Mouse (Mus musculus) heart, embryonic 15.5 days (tissue): ENCODE data around the gene H2afj. TPM values are rescaled to one million over a fixed set of nuclear protein-coding genes. Genes with fewer than 3 reads are reported as not detected.

Source experiments
- ATAC-seq: fragments of 200-750 bp; cut with Nextera tagmentation; replicated peaks from 2 replicates; pipeline ENCODE4 v1.8.0; 2017; ENCODE audit warnings: low read depth, moderate TSS enrichment; ENCODE audit not compliant: insufficient number of reproducible peaks, insufficient read depth, low FRiP score
- H3K27ac ChIP-seq: fragments of 300-500 bp; sonication (generic); 2 replicates; pipeline ENCODE4 v1.5.1; 2015; ENCODE audit warnings: mild to moderate bottlenecking, inconsistent platforms
- H3K27me3 ChIP-seq: fragments of 300-500 bp; sonication (generic); 2 replicates; pipeline ENCODE4 v1.6.1; 2015; ENCODE audit warnings: inconsistent platforms
- H3K36me3 ChIP-seq: fragments of 300-500 bp; sonication (generic); 2 replicates; pipeline ENCODE4 v1.6.1; 2015; ENCODE audit warnings: mild to moderate bottlenecking, inconsistent platforms
- H3K4me1 ChIP-seq: fragments of 300-500 bp; sonication (generic); replicated peaks from 2 replicates; pipeline ENCODE4 v1.6.1; 2015; ENCODE audit warnings: inconsistent platforms
- H3K4me2 ChIP-seq: fragments of 300-500 bp; sonication (generic); 2 replicates; pipeline ENCODE4 v1.6.1; 2015; ENCODE audit warnings: inconsistent platforms, mild to moderate bottlenecking, moderate library complexity
- H3K4me3 ChIP-seq: fragments of 300-500 bp; sonication (generic); 2 replicates; pipeline ENCODE4 v1.5.1; 2015; ENCODE audit warnings: mild to moderate bottlenecking, inconsistent platforms
- H3K9ac ChIP-seq: fragments of 300-500 bp; sonication (generic); 2 replicates; pipeline ENCODE4 v1.6.1; 2015; ENCODE audit warnings: mild to moderate bottlenecking, inconsistent platforms
- H3K9me3 ChIP-seq: fragments of 300-500 bp; sonication (generic); replicated peaks from 2 replicates; pipeline ENCODE4 v1.6.1; 2016; ENCODE audit warnings: inconsistent platforms
- WGBS: fragments of 180-500 bp; shearing (Covaris S2); methylation state at CpG from one replicate; pipeline ENCODE4 v1.1.7; 2015; ENCODE audit warnings: mixed read lengths; 5-methylcytosine and 5-hydroxymethylcytosine counted together
- polyA plus RNA-seq: library from polyadenylated mRNA; unstranded; fragments of >200 nt; fragmentation: Nextera tagmentation; extraction: Ambion mirVana; gene quantifications from 2 replicates; pipeline ENCODE4 v1.2.1, GENCODE M21; 2015

Gene H2afj
- polyA plus RNA-seq, 1 experiment from 2014 or later = 76.8 TPM

GRCm38 (mm10) chr6:136848399-136848798 is 40.4 kb downstream of the H2afj start:
- Histone ChIP-seq H3K27me3 (no peaks in the 10 kb centered on the region), H3K4me3 (no peak overlapping the region), H3K4me2 (no peak overlapping the region), H3K9ac (no peak overlapping the region), H3K9me3 (no peaks in the 10 kb centered on the region), H3K4me1 (peaks cover 4% of the 10 kb centered on the region), H3K36me3 (no peaks in the 10 kb centered on the region), H3K27ac (no peak overlapping the region)
- no peak for ATAC-seq
- WGBS = 77% methylated on average over 8 of the region's 8 CpGs

DNA sequence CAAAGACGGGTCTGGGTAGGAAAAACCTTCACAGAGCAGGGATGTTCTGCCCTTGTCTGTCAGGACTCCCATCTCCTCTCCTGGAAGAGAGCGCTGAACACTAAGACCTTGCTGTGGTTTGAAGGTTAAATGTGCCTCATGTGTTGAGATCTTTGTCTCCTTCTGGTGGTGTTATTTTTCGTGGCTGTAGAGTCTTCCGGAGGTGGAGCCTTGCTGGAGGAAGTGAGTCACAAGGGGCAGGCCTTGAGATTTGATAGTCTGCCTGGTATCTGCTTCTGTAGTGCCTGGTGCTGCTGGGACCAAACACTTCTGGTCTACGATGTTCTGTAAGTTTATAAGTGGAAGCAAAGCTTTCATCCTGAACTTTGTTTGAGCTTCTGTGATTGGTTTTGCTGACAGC is 40.9 kb downstream of the H2afj start:
- Histone ChIP-seq H3K36me3 (no peaks in the 10 kb centered on the region), H3K4me2 (no peak overlapping the region), H3K27ac (no peak overlapping the region), H3K9me3 (no peaks in the 10 kb centered on the region), H3K4me1 (peaks cover 4% of the 10 kb centered on the region), H3K27me3 (no peaks in the 10 kb centered on the region), H3K4me3 (no peak overlapping the region), H3K9ac (no peak overlapping the region)
- 84% methylated on average over 5 of the region's 5 CpGs for WGBS
- no peak for ATAC-seq

DNA sequence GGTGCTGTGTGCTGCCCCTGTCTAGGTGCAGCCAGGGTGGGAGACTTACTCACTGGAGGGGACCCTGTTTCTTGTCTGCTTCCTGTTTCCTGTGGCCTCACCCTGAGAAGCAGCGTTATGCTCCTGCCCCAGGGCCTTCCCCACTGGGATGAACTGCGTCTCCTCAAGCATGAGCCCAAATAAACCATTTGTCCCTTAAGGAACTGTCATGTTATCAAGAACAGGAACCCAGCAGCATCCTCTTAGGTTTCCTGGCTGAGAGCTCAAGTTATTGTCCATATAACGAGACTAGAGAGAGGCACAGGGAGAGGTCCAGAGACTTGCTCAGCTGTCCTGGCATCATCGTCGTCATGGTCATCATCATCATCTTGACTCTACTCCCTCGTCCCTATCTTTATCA is 42.2 kb downstream of the H2afj start:
- peaks cover 7% of the 10 kb centered on the region for H3K4me1 ChIP-seq
- H3K36me3 ChIP-seq = no peaks in the 10 kb centered on the region
- 62% methylated on average over 6 of the region's 6 CpGs for WGBS
- no peaks in the 10 kb centered on the region for H3K9me3 ChIP-seq
- no peak overlapping the region for H3K27ac ChIP-seq
- ATAC-seq = no peak
- H3K4me2 ChIP-seq = no peak overlapping the region
- H3K9ac ChIP-seq = no peak overlapping the region
- H3K27me3 ChIP-seq = no peaks in the 10 kb centered on the region
- no peak overlapping the region for H3K4me3 ChIP-seq

- Histone ChIP-seq H3K9me3 (no peaks in the 10 kb centered on the region), H3K4me2 (no peak overlapping the region), H3K27ac (peak overlapping the region; percentile 34; the same call in 1 of the 2 replicates), H3K27me3 (no peaks in the 10 kb centered on the region), H3K9ac (no peak overlapping the region), H3K36me3 (no peaks in the 10 kb centered on the region), H3K4me3 (no peak overlapping the region), H3K4me1 (peaks cover 21% of the 10 kb centered on the region)
- no peak for ATAC-seq
- 86% methylated on average over 4 of the region's 4 CpGs for WGBS
Measured at GRCm38 (mm10) chr6:136852348-136852747, 44.3 kb downstream of the H2afj start.

DNA sequence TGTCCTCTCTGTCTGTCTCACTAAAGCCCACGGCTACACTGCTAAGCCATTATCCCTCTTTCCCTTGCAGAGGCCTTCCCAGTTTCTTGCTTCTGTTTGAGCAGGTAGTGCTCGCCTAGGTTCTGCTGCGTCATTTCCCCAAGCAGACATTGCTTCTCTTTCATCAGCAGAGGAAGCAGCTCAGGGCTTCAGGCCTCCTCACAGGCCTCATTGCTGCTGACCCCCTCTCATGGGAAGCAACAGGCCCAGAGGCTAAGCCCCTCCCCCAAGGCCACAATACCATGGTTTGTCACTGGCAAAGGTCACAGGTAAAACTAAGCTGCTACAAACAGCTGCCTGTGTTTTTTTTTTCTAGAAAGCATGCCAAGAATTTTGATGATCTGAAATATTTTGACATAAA is 44.7 kb downstream of the H2afj start:
- Histone ChIP-seq H3K9me3 (no peaks in the 10 kb centered on the region), H3K27ac (peak overlapping the region; percentile 34; the same call in 1 of the 2 replicates), H3K4me3 (no peak overlapping the region), H3K36me3 (no peaks in the 10 kb centered on the region), H3K9ac (no peak overlapping the region), H3K27me3 (no peaks in the 10 kb centered on the region), H3K4me2 (no peak overlapping the region), H3K4me1 (peaks cover 26% of the 10 kb centered on the region)
- 57% methylated on average over 3 of the region's 3 CpGs for WGBS
- ATAC-seq = no peak

GRCm38 (mm10) chr6:136854361-136854781 is 46.3 kb downstream of the H2afj start:
- no peaks in the 10 kb centered on the region for H3K27me3 ChIP-seq
- H3K4me2 ChIP-seq = peak overlapping the region; percentile 64; the same call in 1 of the 2 replicates
- H3K9ac ChIP-seq = no peak overlapping the region
- WGBS = 69% methylated on average over 11 of the region's 11 CpGs
- H3K27ac ChIP-seq = peak overlapping the region; percentile 95; the same call in 1 of the 2 replicates
- peaks cover 39% of the 10 kb centered on the region for H3K4me1 ChIP-seq
- no peaks in the 10 kb centered on the region for H3K36me3 ChIP-seq
- no peaks in the 10 kb centered on the region for H3K9me3 ChIP-seq
- no peak overlapping the region for H3K4me3 ChIP-seq
- ATAC-seq = no peak

- Histone ChIP-seq H3K9me3 (no peaks in the 10 kb centered on the region), H3K9ac (no peak overlapping the region), H3K4me2 (peak overlapping the region; percentile 64), H3K27ac (peak overlapping the region; percentile 95; the same call in 1 of the 2 replicates), H3K4me3 (peak overlapping the region; percentile 43; the same call in 1 of the 2 replicates), H3K4me1 (peaks cover 47% of the 10 kb centered on the region), H3K27me3 (no peaks in the 10 kb centered on the region), H3K36me3 (no peaks in the 10 kb centered on the region)
- no peak for ATAC-seq
- WGBS = 51% methylated on average over 2 of the region's 2 CpGs
Measured at GRCm38 (mm10) chr6:136855183-136855582, 47.1 kb downstream of the H2afj start.

- Histone ChIP-seq H3K4me3 (peak overlapping the region; percentile 43), H3K4me2 (peak overlapping the region; percentile 64), H3K27ac (peak overlapping the region; percentile 95), H3K9ac (peak overlapping the region; percentile 41), H3K9me3 (no peaks in the 10 kb centered on the region), H3K27me3 (no peaks in the 10 kb centered on the region), H3K4me1 (peaks cover 55% of the 10 kb centered on the region), H3K36me3 (no peaks in the 10 kb centered on the region)
- ATAC-seq = no peak; the same call in 1 of the 2 replicates
- WGBS = 19% methylated on average over 14 of the region's 14 CpGs
Measured at GRCm38 (mm10) chr6:136856071-136856636, 48.1 kb downstream of the H2afj start.

DNA sequence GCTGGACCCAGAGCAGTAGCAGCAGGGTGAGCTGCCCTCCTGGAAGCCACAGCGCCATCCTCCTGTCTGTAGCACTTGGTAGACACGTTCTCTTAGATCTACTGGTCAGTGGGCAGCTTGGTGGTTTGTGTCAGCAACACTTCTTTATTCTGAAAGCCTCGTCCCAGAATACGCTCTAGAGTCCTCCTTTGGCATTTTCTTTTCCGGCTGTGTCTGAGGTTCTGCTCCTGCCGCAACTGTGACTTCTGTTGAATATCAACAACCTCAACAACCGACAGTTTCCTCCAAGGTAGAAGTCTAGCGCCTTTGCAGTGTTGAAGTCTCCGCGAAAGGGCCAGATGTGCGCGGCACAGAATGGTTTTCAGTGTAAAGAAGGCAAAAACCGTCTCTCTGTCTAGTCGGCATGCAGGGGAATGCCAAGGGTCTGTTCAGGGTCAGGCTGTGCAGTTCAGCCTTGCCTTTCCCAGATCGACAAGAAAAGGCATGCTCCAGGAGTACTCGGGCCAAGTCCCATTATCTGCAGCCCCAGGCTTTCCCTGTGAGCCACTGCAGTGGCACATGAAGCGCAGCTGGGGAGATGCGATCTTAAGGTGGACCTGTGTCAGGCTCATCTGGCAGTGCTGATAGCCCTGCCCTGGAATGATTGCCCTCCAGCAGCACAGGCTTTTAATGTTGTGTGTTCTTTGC is 49.3 kb downstream of the H2afj start, which contains the start of gene Art4:
Art4 (minus strand) TSS at position 548 of the 687 bp plus-strand sequence.
- Histone ChIP-seq H3K4me2 (peak within 1 kb of the TSS; percentile 64), H3K27me3 (no peaks in the 10 kb centered on the region), H3K36me3 (no peaks in the 10 kb centered on the region), H3K4me1 (peaks cover 58% of the 10 kb centered on the region), H3K4me3 (peak within 1 kb of the TSS; percentile 43), H3K9me3 (no peaks in the 10 kb centered on the region), H3K27ac (peak within 1 kb of the TSS; percentile 95), H3K9ac (peak within 1 kb of the TSS; percentile 46)
- 14% methylated on average over 18 of the region's 18 CpGs for WGBS
- ATAC-seq = peak; percentile 53

- H3K27ac ChIP-seq = peak overlapping the region; percentile 95
- WGBS = 4% methylated on average over 11 of the region's 11 CpGs
- H3K27me3 ChIP-seq = no peaks in the 10 kb centered on the region
- peaks cover 55% of the 10 kb centered on the region for H3K4me1 ChIP-seq
- peak overlapping the region; percentile 64 for H3K4me2 ChIP-seq
- H3K4me3 ChIP-seq = peak overlapping the region; percentile 41
- no peaks in the 10 kb centered on the region for H3K9me3 ChIP-seq
- no peaks in the 10 kb centered on the region for H3K36me3 ChIP-seq
- H3K9ac ChIP-seq = peak overlapping the region; percentile 46
- ATAC-seq = peak; percentile 78
Measured at GRCm38 (mm10) chr6:136857873-136858260, 49.8 kb downstream of the H2afj start.

GRCm38 (mm10) chr6:136858420-136858819 is 50.4 kb downstream of the H2afj start:
- peaks cover 54% of the 10 kb centered on the region for H3K4me1 ChIP-seq
- peak overlapping the region; percentile 95 for H3K27ac ChIP-seq
- no peaks in the 10 kb centered on the region for H3K36me3 ChIP-seq
- H3K9ac ChIP-seq = no peak overlapping the region
- no peak for ATAC-seq
- H3K9me3 ChIP-seq = no peaks in the 10 kb centered on the region
- no peaks in the 10 kb centered on the region for H3K27me3 ChIP-seq
- H3K4me2 ChIP-seq = peak overlapping the region; percentile 64; the same call in 1 of the 2 replicates
- no peak overlapping the region for H3K4me3 ChIP-seq
- 39% methylated on average over 8 of the region's 8 CpGs for WGBS
